Mouse (Mus musculus): ENCODE data around the gene Tma7. TPM values are rescaled to one million over a fixed set of nuclear protein-coding genes. Genes with fewer than 3 reads are reported as not detected.

Tma7 gene
- polyA plus RNA-seq, 2 experiments from 2014 or later: 726 to 879 TPM

- ATAC-seq: no peak
Measured at GRCm38 (mm10) chr9:109060184-109060897, 22.0 kb downstream of the Tma7 start.

- ATAC-seq: peak; percentile 59
Measured at GRCm38 (mm10) chr9:109059136-109059903, 23.1 kb downstream of the Tma7 start, which contains the start of gene Trex1. Gene Trex1 (minus strand): TSS chr9:109059734.

- ATAC-seq: no peak
Measured at GRCm38 (mm10) chr9:109058006-109058765, 24.2 kb downstream of the Tma7 start.

- ATAC-seq: no peak
Measured at GRCm38 (mm10) chr9:109057543-109057942, 24.8 kb downstream of the Tma7 start.

- ATAC-seq: no peak
Measured at GRCm38 (mm10) chr9:109056916-109057315, 25.5 kb downstream of the Tma7 start.

- ATAC-seq: no peak
Measured at GRCm38 (mm10) chr9:109056081-109056690, 26.2 kb downstream of the Tma7 start.

GRCm38 (mm10) chr9:109055271-109056030 lies 26.9 kb downstream of the Tma7 start:
- no peak for ATAC-seq

GRCm38 (mm10) chr9:109054712-109055111 lies 27.7 kb downstream of the Tma7 start:
- ATAC-seq: peak; percentile 23

GRCm38 (mm10) chr9:109053851-109054250 lies 28.5 kb downstream of the Tma7 start:
- no peak for ATAC-seq

- no peak for ATAC-seq
Measured at GRCm38 (mm10) chr9:109053366-109053765, 29.0 kb downstream of the Tma7 start.

GRCm38 (mm10) chr9:109052490-109053260 lies 29.7 kb downstream of the Tma7 start:
- peak; percentile 31 for ATAC-seq

- ATAC-seq: peak; percentile 47
Measured at GRCm38 (mm10) chr9:109051651-109052489, 30.5 kb downstream of the Tma7 start.

GRCm38 (mm10) chr9:109051011-109051501 lies 31.3 kb downstream of the Tma7 start:
- peak; percentile 50 for ATAC-seq

- no peak for ATAC-seq
Measured at GRCm38 (mm10) chr9:109050674-109050997, 31.8 kb downstream of the Tma7 start.

- no peak for ATAC-seq
Measured at GRCm38 (mm10) chr9:109049996-109050673, 32.3 kb downstream of the Tma7 start.

- ATAC-seq: no peak
Measured at GRCm38 (mm10) chr9:109049316-109049715, 33.1 kb downstream of the Tma7 start.

- peak; percentile 18 for ATAC-seq
Measured at GRCm38 (mm10) chr9:109046306-109046705, 36.1 kb downstream of the Tma7 start.

GRCm38 (mm10) chr9:109041351-109041750 lies 41.0 kb downstream of the Tma7 start:
- no peak for ATAC-seq

GRCm38 (mm10) chr9:109040906-109041305 lies 41.5 kb downstream of the Tma7 start:
- no peak for ATAC-seq

Measured in activated CD4-positive, CD25-positive, alpha-beta regulatory T cell, adult 4 months (primary cell).